Mouse (Mus musculus): ENCODE measurements around the gene Arglu1. TPM values are rescaled to one million over a fixed set of nuclear protein-coding genes. Genes with fewer than 3 reads are reported as not detected.

The Arglu1 gene
- polyA plus RNA-seq (2012; rRNA removed): 201 and 255 TPM in 2 replicates

- peak; percentile 98 for DNase-seq (ENCODE audit: low read depth)
These were observed at the start of gene Arglu1 for GRCm38 (mm10) chr8:8690146-8691092. Arglu1 (minus strand) TSS chr8:8690521.

DNA sequence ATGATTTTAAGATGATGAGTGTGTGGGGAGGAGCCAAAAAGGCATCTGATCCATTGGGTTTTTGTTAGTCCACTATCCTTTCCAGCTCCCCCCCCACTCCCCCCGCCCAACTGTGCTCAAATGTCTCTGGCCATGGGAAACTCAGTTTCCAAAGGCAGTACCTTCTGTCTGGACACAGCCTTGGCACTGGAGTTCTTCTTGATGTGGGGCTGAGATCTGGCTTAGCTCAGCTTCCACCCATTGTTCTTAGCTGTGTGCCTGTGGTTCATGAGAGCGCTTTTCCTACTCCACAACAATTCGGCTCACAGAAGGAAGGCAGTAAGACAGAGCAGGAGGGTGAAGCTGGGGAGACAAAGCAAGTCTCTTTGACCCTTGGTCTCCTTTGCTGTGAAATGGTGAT lies 47.0 kb upstream of the Arglu1 start:
- TF ChIP-seq POLR2A (IDR thresholded peaks at IDR 0.05; ENCODE audit: borderline replicate concordance, extremely low read depth, insufficient read depth, insufficient read length, poor library complexity, severe bottlenecking) (no peak), CTCF (IDR thresholded peaks at IDR 0.05; ENCODE audit: borderline replicate concordance, extremely low read depth, insufficient read depth, insufficient read length) (no peak)
- no peak for DNase-seq (ENCODE audit: low read depth)

More at GRCm38 (mm10) chr8:8690146-8691092, at the start of gene Arglu1:
- TF ChIP-seq CTCF (IDR thresholded peaks at IDR 0.05; ENCODE audit: borderline replicate concordance, extremely low read depth, insufficient read depth, insufficient read length) (no peak), POLR2A (IDR thresholded peaks at IDR 0.05; ENCODE audit: borderline replicate concordance, extremely low read depth, insufficient read depth, insufficient read length, poor library complexity, severe bottlenecking) (peak; percentile 96)

GRCm38 (mm10) chr8:8736826-8737225 lies 46.5 kb upstream of the Arglu1 start:
- TF ChIP-seq CTCF (IDR thresholded peaks at IDR 0.05; ENCODE audit: borderline replicate concordance, extremely low read depth, insufficient read depth, insufficient read length): no peak
- no peak for DNase-seq (ENCODE audit: low read depth)

DNA sequence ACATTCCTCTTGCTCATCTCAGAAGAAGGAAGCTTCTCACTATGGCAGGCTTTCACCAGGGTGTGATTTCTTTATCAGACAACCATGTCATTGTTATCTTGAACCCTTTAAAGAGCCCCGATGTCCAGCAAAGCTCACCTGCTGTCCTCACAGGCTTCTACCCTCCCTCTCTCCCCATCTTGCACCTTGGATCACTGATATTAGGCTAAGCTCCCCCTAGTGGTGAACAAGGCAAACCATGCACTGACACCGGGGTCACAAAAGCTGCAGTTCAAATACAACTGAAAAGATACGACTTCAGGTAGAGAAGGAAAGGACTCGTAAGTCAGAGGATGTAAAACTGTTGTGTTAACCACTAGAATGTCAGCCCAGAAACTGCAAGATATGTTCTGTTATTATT lies 43.5 kb upstream of the Arglu1 start:
- TF ChIP-seq CTCF (IDR thresholded peaks at IDR 0.05; ENCODE audit: borderline replicate concordance, extremely low read depth, insufficient read depth, insufficient read length) (peak; percentile 69; the same call in 1 of the 2 replicates), POLR2A (IDR thresholded peaks at IDR 0.05; ENCODE audit: borderline replicate concordance, extremely low read depth, insufficient read depth, insufficient read length, poor library complexity, severe bottlenecking) (no peak)
- peak; percentile 49 for DNase-seq (ENCODE audit: low read depth)

- TF ChIP-seq POLR2A (IDR thresholded peaks at IDR 0.05; ENCODE audit: borderline replicate concordance, extremely low read depth, insufficient read depth, insufficient read length, poor library complexity, severe bottlenecking) (no peak), CTCF (IDR thresholded peaks at IDR 0.05; ENCODE audit: borderline replicate concordance, extremely low read depth, insufficient read depth, insufficient read length) (no peak)
- DNase-seq (ENCODE audit: low read depth): peak; percentile 22
These were observed 38.3 kb upstream of the Arglu1 start for GRCm38 (mm10) chr8:8728643-8729042.

- peak; percentile 38 for DNase-seq (ENCODE audit: low read depth)
- TF ChIP-seq POLR2A (IDR thresholded peaks at IDR 0.05; ENCODE audit: borderline replicate concordance, extremely low read depth, insufficient read depth, insufficient read length, poor library complexity, severe bottlenecking) (no peak), CTCF (IDR thresholded peaks at IDR 0.05; ENCODE audit: borderline replicate concordance, extremely low read depth, insufficient read depth, insufficient read length) (no peak)
These were observed 36.2 kb upstream of the Arglu1 start for GRCm38 (mm10) chr8:8726547-8726946.

DNA sequence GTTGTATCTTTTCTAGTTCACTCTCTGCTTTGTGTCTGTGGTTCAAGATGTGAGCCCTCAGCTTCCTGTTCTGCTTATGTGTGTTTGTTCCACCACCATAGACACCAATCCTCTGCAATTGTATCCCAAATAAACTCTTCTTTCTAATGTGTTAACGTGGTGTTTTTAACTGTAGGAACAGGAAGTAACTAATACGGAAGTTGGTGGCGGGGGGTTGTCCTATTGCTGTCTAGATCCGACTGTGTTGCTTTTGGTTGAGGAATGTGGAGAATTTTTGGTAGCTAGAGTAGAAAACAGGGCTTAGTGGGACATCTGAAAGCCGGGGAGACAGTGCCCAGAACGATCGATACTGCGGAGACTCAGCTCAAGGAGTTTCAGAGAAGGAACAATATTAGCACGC lies 14.5 kb upstream of the Arglu1 start:
- no peak for DNase-seq (ENCODE audit: low read depth)
- TF ChIP-seq CTCF (IDR thresholded peaks at IDR 0.05; ENCODE audit: borderline replicate concordance, extremely low read depth, insufficient read depth, insufficient read length): no peak
- no peak for TF ChIP-seq POLR2A (IDR thresholded peaks at IDR 0.05; ENCODE audit: borderline replicate concordance, extremely low read depth, insufficient read depth, insufficient read length, poor library complexity, severe bottlenecking)

DNA sequence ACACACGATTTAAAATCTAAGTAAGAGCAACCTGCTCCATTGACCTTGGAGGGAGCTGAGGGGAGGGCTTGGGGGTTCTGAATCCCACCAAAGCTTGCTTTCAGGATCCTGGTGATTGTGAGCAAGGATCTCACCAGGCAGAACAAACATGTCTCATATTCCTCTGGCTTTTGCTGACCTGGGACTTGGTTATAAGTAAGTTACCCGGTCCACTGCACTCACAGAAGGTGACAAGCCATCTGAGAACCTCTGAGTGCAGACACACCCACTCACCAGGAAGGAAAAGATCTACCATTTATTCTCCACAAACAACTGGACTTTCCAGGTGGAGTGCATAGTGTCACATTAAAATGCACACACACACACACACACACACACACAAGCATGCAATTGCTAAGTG lies 13.3 kb upstream of the Arglu1 start:
- TF ChIP-seq CTCF (IDR thresholded peaks at IDR 0.05; ENCODE audit: borderline replicate concordance, extremely low read depth, insufficient read depth, insufficient read length) (no peak), POLR2A (IDR thresholded peaks at IDR 0.05; ENCODE audit: borderline replicate concordance, extremely low read depth, insufficient read depth, insufficient read length, poor library complexity, severe bottlenecking) (no peak)
- no peak for DNase-seq (ENCODE audit: low read depth)

GRCm38 (mm10) chr8:8700821-8701220 lies 10.5 kb upstream of the Arglu1 start:
- TF ChIP-seq CTCF (IDR thresholded peaks at IDR 0.05; ENCODE audit: borderline replicate concordance, extremely low read depth, insufficient read depth, insufficient read length) (no peak), POLR2A (IDR thresholded peaks at IDR 0.05; ENCODE audit: borderline replicate concordance, extremely low read depth, insufficient read depth, insufficient read length, poor library complexity, severe bottlenecking) (no peak)
- no peak for DNase-seq (ENCODE audit: low read depth)

GRCm38 (mm10) chr8:8700229-8700628 lies 9.9 kb upstream of the Arglu1 start:
- TF ChIP-seq CTCF (IDR thresholded peaks at IDR 0.05; ENCODE audit: borderline replicate concordance, extremely low read depth, insufficient read depth, insufficient read length) (no peak), POLR2A (IDR thresholded peaks at IDR 0.05; ENCODE audit: borderline replicate concordance, extremely low read depth, insufficient read depth, insufficient read length, poor library complexity, severe bottlenecking) (no peak)
- no peak for DNase-seq (ENCODE audit: low read depth)

DNA sequence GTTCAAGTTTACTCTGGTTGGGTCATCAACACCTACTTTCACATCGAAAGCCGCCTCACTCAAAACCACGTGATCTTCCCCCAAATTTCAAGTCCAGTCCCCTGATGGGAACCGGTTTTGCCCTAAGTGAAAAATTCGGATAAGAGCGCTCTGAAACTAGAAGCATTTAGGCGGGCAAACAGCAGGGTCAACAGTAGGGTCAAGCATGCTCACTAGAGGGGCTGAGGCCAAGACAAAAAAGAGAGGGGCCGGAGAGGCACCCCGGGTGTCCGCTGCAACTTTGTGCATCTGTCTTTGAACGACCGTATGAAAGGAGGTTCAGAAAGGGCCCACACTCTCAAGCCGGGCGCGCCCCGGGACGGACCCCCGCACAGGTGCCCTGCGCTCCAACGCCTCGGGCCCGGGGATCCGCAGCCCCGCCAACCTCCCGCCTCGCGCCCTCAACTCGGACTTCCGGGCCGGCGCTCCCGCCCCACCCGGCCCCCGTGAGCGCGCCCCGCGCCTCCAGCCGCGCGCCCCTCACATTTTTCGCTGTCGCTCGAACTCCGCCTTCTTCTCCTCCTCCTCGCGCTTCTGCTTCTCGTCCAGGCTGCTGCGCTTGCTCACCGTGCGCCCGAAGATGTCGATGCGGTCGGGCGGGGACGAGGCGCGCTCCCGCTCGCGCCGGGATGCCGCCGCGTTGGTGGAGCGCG lies 721 bp downstream of the Arglu1 start:
- DNase-seq (ENCODE audit: low read depth): peak; percentile 85
- TF ChIP-seq CTCF (IDR thresholded peaks at IDR 0.05; ENCODE audit: borderline replicate concordance, extremely low read depth, insufficient read depth, insufficient read length) (no peak), POLR2A (IDR thresholded peaks at IDR 0.05; ENCODE audit: borderline replicate concordance, extremely low read depth, insufficient read depth, insufficient read length, poor library complexity, severe bottlenecking) (0 out of 2 replicates have a peak, but pooled peaks have one; percentile 40)
